Mouse (Mus musculus): ENCODE results near the gene Rrm2. TPM values are rescaled to one million over a fixed set of nuclear protein-coding genes. Genes with fewer than 3 reads are reported as not detected.
"Not testable (repeated sequence)": the region's sequence is repeated elsewhere in the genome, so short reads cannot be mapped to it uniquely, and the experiment has no call there.

The Rrm2 gene
- 10 to 100 TPM; 13.5 to 21.2 TPM for total RNA-seq (2021)
- long read RNA-seq, experiment 1, transcript Rrm2-201 (10 exons, 2,193 nt) = major isoform, 37 of 39 reads
- long read RNA-seq, experiment 1, partial matches to known transcripts = 2 of 39 reads
- long read RNA-seq, experiment 1, other reads (novel, unspliced or antisense) = 0 of 39 reads
- long read RNA-seq, experiment 2, transcript Rrm2-201 (10 exons, 2,193 nt) = major isoform, 32 of 36 reads
- long read RNA-seq, experiment 2, partial matches to known transcripts = 2 of 36 reads
- long read RNA-seq, experiment 2, other reads (novel, unspliced or antisense) = 2 of 36 reads

- peak; percentile 98 for DNase-seq
These were observed at the start of gene Rrm2 for GRCm38 (mm10) chr12:24707954-24708823. Gene Rrm2, plus strand, starts transcription at chr12:24708241.

- no peak for DNase-seq
These were observed 49.0 kb upstream of the Rrm2 start for GRCm38 (mm10) chr12:24658998-24659397.

- no peak for DNase-seq
These were observed 48.1 kb upstream of the Rrm2 start for GRCm38 (mm10) chr12:24659923-24660322.

GRCm38 (mm10) chr12:24661100-24661499 is 46.9 kb upstream of the Rrm2 start:
- no peak for DNase-seq

GRCm38 (mm10) chr12:24662131-24662530 is 45.9 kb upstream of the Rrm2 start:
- no peak for DNase-seq

DNA sequence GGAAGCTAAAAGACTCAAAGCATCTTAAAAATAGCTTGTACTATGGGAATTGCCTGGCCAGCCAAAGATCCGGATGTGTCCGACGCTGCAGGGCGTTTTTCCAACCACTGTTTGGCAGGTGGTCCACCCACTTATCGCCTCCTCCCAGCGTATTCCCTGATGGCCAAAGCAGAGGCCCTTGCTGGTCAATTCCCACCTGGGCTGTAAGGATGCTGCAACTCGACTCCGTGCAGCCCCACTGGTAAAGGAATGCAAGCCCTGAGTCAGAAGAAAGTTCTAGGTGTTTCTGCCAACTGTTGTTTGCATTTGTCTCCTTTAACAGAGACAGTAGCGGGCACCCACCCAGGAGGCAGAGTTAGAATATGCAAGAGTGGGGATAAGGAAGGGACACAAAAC is 27.9 kb upstream of the Rrm2 start:
- DNase-seq = peak; percentile 62

DNA sequence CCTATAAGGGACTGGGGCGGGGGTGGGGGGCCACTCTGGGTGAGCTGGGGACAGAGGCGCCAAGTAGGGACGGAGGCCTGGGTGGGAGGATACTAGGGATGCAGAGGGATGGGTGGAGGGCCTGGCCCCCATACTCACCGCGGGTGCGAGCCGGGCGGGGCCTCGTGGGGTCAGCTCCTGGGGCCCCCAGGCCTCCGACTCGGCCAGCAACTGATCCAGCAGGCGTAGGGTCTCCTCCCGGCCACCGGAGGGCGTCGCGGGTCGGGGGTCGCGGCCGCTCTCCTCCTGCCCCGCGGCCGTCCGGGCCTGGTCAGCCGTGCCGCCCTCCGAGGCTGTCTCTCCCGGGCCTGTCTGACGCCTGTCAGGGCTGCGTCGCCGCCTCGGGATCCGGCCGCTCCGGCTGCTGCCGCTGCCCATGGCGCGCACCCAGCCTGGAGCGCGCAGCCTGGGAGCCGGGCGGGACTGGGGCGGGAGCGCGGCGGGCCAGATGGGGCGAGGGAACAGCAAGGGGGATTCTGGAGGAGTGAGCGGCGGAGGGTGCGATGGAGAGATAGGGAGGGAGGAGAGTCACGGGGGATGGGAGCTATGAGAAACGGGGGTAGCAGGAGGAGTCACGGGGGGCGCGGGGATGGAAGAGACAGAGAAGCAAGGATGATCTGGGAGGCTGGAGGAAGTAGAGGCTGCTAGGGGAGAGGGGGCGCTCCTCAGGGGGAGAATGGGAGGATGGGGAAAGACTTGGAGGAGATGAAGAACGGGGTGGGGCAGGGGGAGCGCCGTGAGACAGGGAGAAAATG is 27.4 kb upstream of the Rrm2 start:
- peak; percentile 56 for DNase-seq

GRCm38 (mm10) chr12:24681286-24682023 is 26.6 kb upstream of the Rrm2 start, which contains the start of gene Cys1:
Gene Cys1, minus strand, starts transcription at chr12:24681813.
- DNase-seq = peak; percentile 32

GRCm38 (mm10) chr12:24682563-24682962 is 25.5 kb upstream of the Rrm2 start:
- peak; percentile 29 for DNase-seq

- no peak for DNase-seq
These were observed 24.6 kb upstream of the Rrm2 start for GRCm38 (mm10) chr12:24683461-24683860.

- no peak for DNase-seq
These were observed 21.9 kb upstream of the Rrm2 start for GRCm38 (mm10) chr12:24686038-24686695.

GRCm38 (mm10) chr12:24686696-24687346 is 21.2 kb upstream of the Rrm2 start:
- DNase-seq = no peak

DNA sequence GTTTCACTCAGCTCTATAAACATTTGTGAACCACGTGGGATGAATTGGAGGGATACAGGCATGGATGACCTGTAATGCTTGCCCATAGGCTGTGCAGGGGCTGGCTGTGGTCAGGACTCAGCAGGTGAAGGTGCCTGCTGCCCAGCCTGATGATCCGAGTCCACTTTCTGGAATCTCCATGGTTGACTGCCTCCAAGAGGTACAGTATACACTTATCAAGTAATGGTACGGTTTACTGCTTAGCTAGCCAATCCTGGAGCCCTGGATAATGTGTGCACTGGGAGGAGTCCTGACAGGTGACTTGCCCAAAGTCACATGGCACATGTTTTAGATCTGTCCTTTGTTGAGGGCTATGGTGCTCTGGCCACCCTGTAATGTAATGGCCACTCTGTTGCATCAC is 17.7 kb upstream of the Rrm2 start:
- DNase-seq = no peak

- peak; percentile 83 for DNase-seq
These were observed 11.2 kb upstream of the Rrm2 start for GRCm38 (mm10) chr12:24696500-24697483.

GRCm38 (mm10) chr12:24697484-24698204 is 10.4 kb upstream of the Rrm2 start:
- DNase-seq = no peak

GRCm38 (mm10) chr12:24698514-24698913 is 9.5 kb upstream of the Rrm2 start:
- no peak for DNase-seq

GRCm38 (mm10) chr12:24699578-24699977 is 8.5 kb upstream of the Rrm2 start:
- DNase-seq = no peak

GRCm38 (mm10) chr12:24701621-24702020 is 6.4 kb upstream of the Rrm2 start:
- not testable (repeated sequence) for DNase-seq

DNA sequence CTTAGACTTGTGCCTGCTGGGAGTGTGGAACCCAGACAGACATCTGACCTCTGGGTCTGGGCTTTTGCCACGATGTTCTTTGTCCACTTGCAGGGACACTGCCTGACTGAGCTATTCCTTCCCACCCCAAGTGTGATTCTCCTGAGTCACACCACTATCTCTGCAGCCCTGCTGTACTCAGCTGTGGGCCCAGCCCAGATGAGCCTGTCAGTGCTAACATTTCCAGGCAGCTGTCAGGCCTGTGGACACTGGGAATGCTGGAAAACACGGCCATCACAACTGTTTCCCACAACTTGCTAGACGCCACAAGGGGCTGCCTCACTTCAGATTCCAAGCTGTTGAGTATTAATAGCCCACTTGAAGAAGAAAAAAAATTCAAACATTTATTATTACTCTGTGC is 5.0 kb upstream of the Rrm2 start:
- no peak for DNase-seq
